Mouse (Mus musculus) brain, adult 2 months (tissue): ENCODE data around the gene Tbx18.

Source experiments
- DNase-seq: peaks from one replicate; pipeline ENCODE4 v3.0.0; 2011; ENCODE audit warnings: low read depth, low spot score

Tbx18 gene

GRCm38 (mm10) chr9:87710360-87710759 lies 20.7 kb downstream of the Tbx18 start:
- DNase-seq = no peak

- DNase-seq = peak; percentile 61
Measured at GRCm38 (mm10) chr9:87708151-87708550, 22.9 kb downstream of the Tbx18 start.

DNA sequence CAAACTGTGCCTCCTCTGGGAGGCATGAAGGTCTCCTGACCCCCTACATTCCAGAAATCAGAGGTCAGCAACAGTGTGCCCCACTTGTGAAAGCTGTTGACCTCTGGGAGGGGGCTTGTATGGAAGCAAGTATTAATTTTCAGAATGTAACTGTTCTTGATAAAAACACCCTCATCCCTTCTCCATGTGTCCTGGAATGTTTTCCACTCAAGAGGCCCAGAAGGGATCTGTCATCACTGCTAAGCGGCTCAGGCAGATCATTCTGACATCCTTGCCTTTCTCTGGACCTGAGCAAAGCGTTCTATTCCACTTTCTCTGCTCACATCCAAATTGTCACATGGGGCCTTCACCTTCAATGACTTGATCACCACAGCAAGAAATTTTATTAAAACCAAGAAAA lies 28.8 kb downstream of the Tbx18 start:
- DNase-seq = no peak

DNA sequence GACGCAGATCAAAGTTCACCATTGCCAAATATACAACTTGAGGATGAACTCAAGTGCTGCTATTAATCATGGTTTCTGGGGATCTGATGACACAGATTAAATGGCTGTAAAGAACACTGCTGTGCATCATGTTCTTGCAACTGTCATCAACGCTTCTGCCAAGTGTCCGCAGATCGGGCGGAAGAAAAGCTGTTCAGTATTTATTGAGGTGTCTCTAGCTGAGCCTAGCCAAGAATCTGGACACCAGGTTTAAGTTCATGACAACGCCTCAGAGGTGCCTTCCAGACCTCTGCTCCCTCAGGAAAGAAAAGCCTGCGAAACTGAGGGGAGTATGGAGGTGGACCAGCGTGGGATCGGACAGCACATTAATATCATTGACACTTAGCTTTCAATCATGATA lies 44.1 kb downstream of the Tbx18 start:
- no peak for DNase-seq

GRCm38 (mm10) chr9:87682247-87682646 lies 48.8 kb downstream of the Tbx18 start:
- peak; percentile 5 for DNase-seq
